ENCODE assay signal across 9 mouse cellular contexts in genomic region chr5:37769031-37769430, GRCm38 (mm10). TPM values are rescaled to one million over a fixed set of nuclear protein-coding genes. Genes with fewer than 3 reads are reported as not detected.
DNase-seq lines count a peak whose midpoint lies in the region; ATAC-seq lines count a peak whose summit lies in the region.
"Had no signal": no experiment of that assay in that cellular context is flagged by ENCODE, and none has a peak within 500 bp of the region (broad histone marks: within the 10 kb centered on the region; RNA-seq: fewer than 3 reads in every experiment).

No protein-coding gene starts in this region.

- H3K4me1 ChIP-seq in heart, embryonic 12.5 days (replicated peaks), result no peaks in the 10 kb centered on the region
- peaks cover 22% of the 10 kb centered on the region for H3K4me1 ChIP-seq in embryonic facial prominence, embryonic 15.5 days
- 0 out of 2 replicates have a peak, but pooled peaks cover 7% of the 10 kb centered on the region for H3K4me1 ChIP-seq in midbrain, embryonic 14.5 days (ENCODE audit: control insufficient read depth, insufficient read depth, low read length)

- H3K4me3 ChIP-seq in heart, embryonic 12.5 days, result no peak overlapping the region
- H3K4me3 ChIP-seq in embryonic facial prominence, embryonic 15.5 days (replicated peaks), result no peak overlapping the region
- H3K4me3 ChIP-seq in midbrain, embryonic 14.5 days (replicated peaks; ENCODE audit: low read depth, low read length), result no peak overlapping the region

- WGBS in heart, embryonic 12.5 days, result 18% methylated on average over 5 of the region's 5 CpGs
- 7% methylated on average over 5 of the region's 5 CpGs for WGBS in embryonic facial prominence, embryonic 15.5 days
- WGBS in midbrain, embryonic 14.5 days, result 16% methylated on average over 5 of the region's 5 CpGs

- no peak overlapping the region for H3K9ac ChIP-seq in heart, embryonic 12.5 days
- no peak overlapping the region for H3K9ac ChIP-seq in embryonic facial prominence, embryonic 15.5 days
- no peak overlapping the region for H3K9ac ChIP-seq in midbrain, embryonic 14.5 days (replicated peaks; ENCODE audit: low read length)

- H3K4me2 ChIP-seq in heart, embryonic 12.5 days, result no peak overlapping the region
- H3K4me2 ChIP-seq in embryonic facial prominence, embryonic 15.5 days (replicated peaks), result no peak overlapping the region
- H3K4me2 ChIP-seq in midbrain, embryonic 14.5 days (ENCODE audit: low read length), result no peak overlapping the region

- H3K9me3 ChIP-seq in heart, embryonic 12.5 days (replicated peaks), result no peaks in the 10 kb centered on the region
- no peaks in the 10 kb centered on the region for H3K9me3 ChIP-seq in embryonic facial prominence, embryonic 15.5 days (replicated peaks)
- H3K9me3 ChIP-seq in midbrain, embryonic 14.5 days (ENCODE audit: control insufficient read depth, low read length), result no peaks in the 10 kb centered on the region

- ATAC-seq in heart, embryonic 12.5 days (ENCODE audit: insufficient number of reproducible peaks, low FRiP score), result no peak
- ATAC-seq in embryonic facial prominence, embryonic 15.5 days (ENCODE audit: insufficient number of reproducible peaks, low FRiP score, low TSS enrichment, low read depth), result 0 out of 2 replicates have a peak, but pooled peaks have one; percentile 25
- ATAC-seq in midbrain, embryonic 14.5 days (ENCODE audit: low FRiP score, low TSS enrichment), result peak; percentile 40; the same call in 1 of the 2 replicates
- ATAC-seq in erythroblast, adult 5-6 weeks (replicated peaks; ENCODE audit: low FRiP score, poor library complexity, severe bottlenecking), result no peak

- no peak overlapping the region for H3K27ac ChIP-seq in heart, embryonic 12.5 days (ENCODE audit: poor library complexity, severe bottlenecking)
- H3K27ac ChIP-seq in embryonic facial prominence, embryonic 15.5 days (replicated peaks), result peak overlapping the region; percentile 63
- H3K27ac ChIP-seq in midbrain, embryonic 14.5 days (replicated peaks; ENCODE audit: low read depth, low read length), result no peak overlapping the region
- H3K27ac ChIP-seq: kidney, postnatal 0 days had no signal

- H3K36me3 ChIP-seq in heart, embryonic 12.5 days, result no peaks in the 10 kb centered on the region
- no peaks in the 10 kb centered on the region for H3K36me3 ChIP-seq in embryonic facial prominence, embryonic 15.5 days
- no peaks in the 10 kb centered on the region for H3K36me3 ChIP-seq in midbrain, embryonic 14.5 days (ENCODE audit: control insufficient read depth, insufficient read depth, low read length)

- peak; percentile 23 for DNase-seq in heart, postnatal 4 days
- peak; percentile 84 for DNase-seq in layer of hippocampus, adult 11-12 months (ENCODE audit: low spot score)
- peak; percentile 83 for DNase-seq in midbrain, embryonic 14.5 days
- DNase-seq in thymus, postnatal 4 days, result no peak
- no peak for DNase-seq in MN1 (ENCODE audit: low spot score)

- no peaks in the 10 kb centered on the region for H3K27me3 ChIP-seq in heart, embryonic 12.5 days (replicated peaks)
- no peaks in the 10 kb centered on the region for H3K27me3 ChIP-seq in embryonic facial prominence, embryonic 15.5 days
- no peaks in the 10 kb centered on the region for H3K27me3 ChIP-seq in midbrain, embryonic 14.5 days (ENCODE audit: control insufficient read depth, insufficient read depth, low read length)

RNA-seq across cellular contexts. Expression of gene Cytl1, which starts 33.7 kb away (rescaled TPM):
- 1 to 10 TPM; 9.4 to 9.5 TPM for total RNA-seq in heart, postnatal 4 days (2021)
- 2.8 and 3.8 TPM in 2 replicates for polyA plus RNA-seq in heart, embryonic 12.5 days (2016; fragmentation: Nextera tagmentation; extraction: Ambion mirVana)
- 41.4 and 55.6 TPM in 2 replicates for polyA plus RNA-seq in embryonic facial prominence, embryonic 15.5 days (2015; fragmentation: Nextera tagmentation; extraction: Ambion mirVana)
- polyA plus RNA-seq in midbrain, embryonic 14.5 days (2014; fragmentation: Nextera tagmentation; extraction: Ambion mirVana), result 0.27 TPM in 1 of 2 replicates, not detected in the other
- not detected in 2 replicates for total RNA-seq in erythroblast, adult 5-6 weeks (2015; ENCODE audit: low replicate concordance)
- total RNA-seq in erythroblast, adult 5-6 weeks (2017; ENCODE audit: low replicate concordance), result not detected in 2 replicates

RNA-seq across cellular contexts. Expression of gene Stk32b, which starts 52.1 kb away (rescaled TPM):
- under 1 TPM; 0.21 to 0.41 TPM for total RNA-seq in heart, postnatal 4 days (2021)
- 0.50 and 0.75 TPM in 2 replicates for polyA plus RNA-seq in heart, embryonic 12.5 days (2016; fragmentation: Nextera tagmentation; extraction: Ambion mirVana)
- polyA plus RNA-seq in embryonic facial prominence, embryonic 15.5 days (2015; fragmentation: Nextera tagmentation; extraction: Ambion mirVana), result 2.5 and 3.3 TPM in 2 replicates
- polyA plus RNA-seq in midbrain, embryonic 14.5 days (2014; fragmentation: Nextera tagmentation; extraction: Ambion mirVana), result 24.5 and 33.4 TPM in 2 replicates
- 0.84 TPM in 1 of 2 replicates, not detected in the other for total RNA-seq in erythroblast, adult 5-6 weeks (2015; ENCODE audit: low replicate concordance)
- not detected in 2 replicates for total RNA-seq in erythroblast, adult 5-6 weeks (2017; ENCODE audit: low replicate concordance)

RNA-seq across cellular contexts. Expression of gene Msx1, which starts 55.4 kb away (rescaled TPM):
- 1 to 10 TPM; 4.7 to 4.9 TPM for total RNA-seq in heart, postnatal 4 days (2021)
- 20.4 and 20.6 TPM in 2 replicates for polyA plus RNA-seq in heart, embryonic 12.5 days (2016; fragmentation: Nextera tagmentation; extraction: Ambion mirVana)
- polyA plus RNA-seq in embryonic facial prominence, embryonic 15.5 days (2015; fragmentation: Nextera tagmentation; extraction: Ambion mirVana), result 181 and 201 TPM in 2 replicates
- polyA plus RNA-seq in midbrain, embryonic 14.5 days (2014; fragmentation: Nextera tagmentation; extraction: Ambion mirVana), result 5.9 and 13.3 TPM in 2 replicates
- total RNA-seq in erythroblast, adult 5-6 weeks (2015; ENCODE audit: low replicate concordance), result not detected in 2 replicates
- not detected in 2 replicates for total RNA-seq in erythroblast, adult 5-6 weeks (2017; ENCODE audit: low replicate concordance)

Comparison
In these comparisons a context has a peak if more than half of its experiments do, and no peak if none do; other contexts are left out.
1. DNase-seq: peak in heart, postnatal 4 days (single experiment), layer of hippocampus, adult 11-12 months (single experiment) and midbrain, embryonic 14.5 days (single experiment); none in thymus, postnatal 4 days (single experiment) and MN1 (single experiment).
2. ATAC-seq: peak in embryonic facial prominence, embryonic 15.5 days (single experiment) and midbrain, embryonic 14.5 days (single experiment); none in heart, embryonic 12.5 days (single experiment) and erythroblast, adult 5-6 weeks (single experiment).